Mouse (Mus musculus) forebrain, embryonic 13.5 days (tissue): ENCODE data around the gene Dqx1. TPM values are rescaled to one million over a fixed set of nuclear protein-coding genes. Genes with fewer than 3 reads are reported as not detected.

Experiments used
- ATAC-seq: fragments of 200-750 bp; cut with Nextera tagmentation; 2 replicates; pipeline ENCODE4 v1.8.0; 2017
- H3K27ac ChIP-seq: fragments of 300-500 bp; sonication (generic); 2 replicates; pipeline ENCODE4 v1.5.1; 2015; ENCODE audit warnings: inconsistent platforms, mild to moderate bottlenecking, moderate library complexity
- H3K27me3 ChIP-seq: fragments of 300-500 bp; sonication (generic); 2 replicates; pipeline ENCODE4 v1.6.1; 2015; ENCODE audit warnings: mild to moderate bottlenecking, inconsistent platforms
- H3K36me3 ChIP-seq: fragments of 300-500 bp; sonication (generic); 2 replicates; pipeline ENCODE4 v1.6.1; 2015; ENCODE audit warnings: mild to moderate bottlenecking, inconsistent platforms; ENCODE audit not compliant: poor library complexity, severe bottlenecking
- H3K4me1 ChIP-seq: fragments of 300-500 bp; sonication (generic); 2 replicates; pipeline ENCODE4 v1.6.1; 2015; ENCODE audit warnings: inconsistent platforms
- H3K4me2 ChIP-seq: fragments of 300-500 bp; sonication (generic); 2 replicates; pipeline ENCODE4 v1.6.1; 2015; ENCODE audit warnings: inconsistent platforms, mild to moderate bottlenecking, moderate library complexity
- H3K4me3 ChIP-seq: fragments of 300-500 bp; sonication (generic); 2 replicates; pipeline ENCODE4 v1.5.1; 2015; ENCODE audit warnings: mild to moderate bottlenecking, inconsistent platforms
- H3K9ac ChIP-seq: fragments of 300-500 bp; sonication (generic); 2 replicates; pipeline ENCODE4 v1.6.1; 2015; ENCODE audit warnings: mild to moderate bottlenecking, inconsistent platforms
- H3K9me3 ChIP-seq: fragments of 300-500 bp; sonication (generic); replicated peaks from 2 replicates; pipeline ENCODE4 v1.6.1; 2016; ENCODE audit warnings: inconsistent platforms
- WGBS: fragments of 180-500 bp; shearing (Covaris S2); methylation state at CpG from one replicate; pipeline ENCODE4 v1.1.7; 2015; 5-methylcytosine and 5-hydroxymethylcytosine counted together
- polyA plus RNA-seq: library from polyadenylated mRNA; unstranded; fragments of >200 nt; fragmentation: Nextera tagmentation; extraction: Ambion mirVana; gene quantifications from 2 replicates; pipeline ENCODE4 v1.2.1, GENCODE M21; 2015

Gene Dqx1
- polyA plus RNA-seq, 1 experiment from 2014 or later: 0.59 TPM

DNA sequence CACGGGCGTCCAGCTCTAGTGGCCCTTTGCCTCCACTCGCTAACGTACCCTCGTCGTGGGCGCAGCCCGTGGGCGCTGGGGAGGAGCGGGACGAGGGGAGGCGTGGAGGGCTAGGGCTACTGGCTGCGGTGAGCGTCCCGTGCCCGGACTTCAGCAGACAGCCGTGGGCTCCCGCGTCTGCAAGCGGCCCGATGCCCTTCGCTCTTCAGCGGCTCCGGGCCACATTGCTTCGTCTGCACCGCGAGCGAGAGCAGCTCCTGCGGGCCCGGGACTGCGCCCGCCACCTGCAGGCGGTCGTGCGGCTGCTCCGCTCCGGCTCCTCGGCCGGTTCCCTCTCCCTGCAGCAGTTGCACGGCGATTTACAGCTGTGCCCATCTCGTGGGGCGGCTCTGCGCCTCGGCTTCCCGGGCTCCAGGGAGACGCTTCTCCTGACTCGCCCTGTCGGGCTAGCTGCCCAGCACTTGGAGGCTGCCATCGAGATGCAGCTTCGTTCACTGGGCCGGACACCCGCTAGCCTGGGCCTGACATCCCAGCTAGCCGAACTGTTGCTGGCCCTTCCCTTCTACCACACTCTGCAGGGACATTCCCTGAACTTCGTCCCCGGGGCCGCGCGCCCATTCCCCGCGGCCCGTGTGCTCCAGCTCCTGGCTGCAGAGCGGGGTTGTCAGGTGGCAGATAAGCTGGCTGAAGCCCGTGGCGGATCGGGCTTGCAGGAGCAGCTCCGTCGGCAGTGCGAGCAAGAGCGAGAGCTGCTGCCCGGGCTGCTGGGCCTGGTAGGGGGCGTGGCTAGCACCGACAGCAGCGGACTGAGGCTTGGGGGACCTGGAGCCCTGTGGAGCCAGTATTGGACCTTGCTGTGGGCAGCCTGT, 44.3 kb downstream of the Dqx1 start:
- peak overlapping the region; percentile 100 for H3K4me2 ChIP-seq
- H3K36me3 ChIP-seq: 0 out of 2 replicates have a peak, but pooled peaks cover 7% of the 10 kb centered on the region
- peak; percentile 71 for ATAC-seq
- H3K27ac ChIP-seq: peak overlapping the region; percentile 70
- H3K4me1 ChIP-seq: peaks cover 25% of the 10 kb centered on the region
- peak overlapping the region; percentile 82 for H3K9ac ChIP-seq
- peaks cover 19% of the 10 kb centered on the region for H3K27me3 ChIP-seq
- peak overlapping the region; percentile 75 for H3K4me3 ChIP-seq
- WGBS: under 1% methylated on average over 65 of the region's 74 CpGs
- no peaks in the 10 kb centered on the region for H3K9me3 ChIP-seq

DNA sequence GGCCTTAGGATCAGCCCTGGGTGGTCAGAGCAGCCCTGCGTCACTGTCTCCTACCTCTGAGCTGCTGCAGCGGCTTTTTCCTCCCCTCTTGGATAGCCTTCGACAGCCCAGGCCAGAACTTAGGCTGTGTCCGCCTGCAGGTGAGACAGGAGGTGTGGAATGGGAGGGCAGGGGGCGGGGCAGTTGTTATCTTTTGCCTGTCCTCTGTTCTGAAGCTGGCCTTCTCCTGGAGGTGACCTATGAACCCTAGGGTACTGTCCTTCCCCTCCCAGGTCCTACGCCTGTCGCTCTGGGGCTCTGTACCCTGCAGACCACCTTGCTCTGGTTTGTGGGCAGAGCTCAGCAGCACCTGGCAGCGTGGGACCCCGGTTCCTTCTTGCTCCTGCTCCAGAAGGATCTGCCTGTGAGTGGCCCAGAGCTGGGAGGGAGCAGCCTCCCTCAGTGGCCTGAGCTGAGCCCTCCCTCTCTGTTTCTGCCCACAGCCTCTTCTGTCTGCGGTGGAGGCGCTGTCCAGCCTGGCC, 45.5 kb downstream of the Dqx1 start:
- peak overlapping the region; percentile 75; the same call in 1 of the 2 replicates for H3K4me3 ChIP-seq
- 49% methylated on average over 11 of the region's 11 CpGs for WGBS

DNA sequence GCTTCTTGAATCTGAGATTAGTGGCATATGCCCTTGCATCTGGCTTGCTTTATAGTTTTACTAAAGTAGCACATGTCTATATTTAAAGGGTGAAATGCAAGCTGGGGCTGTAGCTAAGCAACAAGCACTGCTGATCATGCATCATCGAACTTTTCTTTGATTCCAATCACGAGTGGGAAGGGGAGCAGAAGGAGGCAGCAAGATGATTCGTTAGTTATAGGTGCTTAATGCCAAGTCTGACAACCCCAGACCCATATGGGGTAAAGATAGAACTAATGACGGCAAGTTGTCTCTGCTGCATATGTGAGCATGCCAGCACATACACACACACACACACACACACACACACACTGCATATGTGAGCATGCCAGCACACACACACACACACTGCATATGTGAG, 46.5 kb downstream of the Dqx1 start:
- Histone ChIP-seq H3K4me1 (peaks cover 39% of the 10 kb centered on the region), H3K4me2 (no peak overlapping the region), H3K9ac (no peak overlapping the region), H3K27me3 (peaks cover 17% of the 10 kb centered on the region), H3K36me3 (peaks cover 12% of the 10 kb centered on the region; the same call in 1 of the 2 replicates), H3K9me3 (no peaks in the 10 kb centered on the region), H3K4me3 (no peak overlapping the region), H3K27ac (no peak overlapping the region)
- 48% methylated on average over 4 of the region's 4 CpGs for WGBS
- peak; percentile 25; the same call in 1 of the 2 replicates for ATAC-seq

More for the DNA sequence above, 45.5 kb downstream of the Dqx1 start:
- peaks cover 12% of the 10 kb centered on the region; the same call in 1 of the 2 replicates for H3K36me3 ChIP-seq
- ATAC-seq: no peak
- peak overlapping the region; percentile 82; the same call in 1 of the 2 replicates for H3K9ac ChIP-seq
- H3K4me1 ChIP-seq: peaks cover 35% of the 10 kb centered on the region
- peak overlapping the region; percentile 100 for H3K4me2 ChIP-seq
- H3K9me3 ChIP-seq: no peaks in the 10 kb centered on the region
- H3K27me3 ChIP-seq: peaks cover 19% of the 10 kb centered on the region
- H3K27ac ChIP-seq: no peak overlapping the region

DNA sequence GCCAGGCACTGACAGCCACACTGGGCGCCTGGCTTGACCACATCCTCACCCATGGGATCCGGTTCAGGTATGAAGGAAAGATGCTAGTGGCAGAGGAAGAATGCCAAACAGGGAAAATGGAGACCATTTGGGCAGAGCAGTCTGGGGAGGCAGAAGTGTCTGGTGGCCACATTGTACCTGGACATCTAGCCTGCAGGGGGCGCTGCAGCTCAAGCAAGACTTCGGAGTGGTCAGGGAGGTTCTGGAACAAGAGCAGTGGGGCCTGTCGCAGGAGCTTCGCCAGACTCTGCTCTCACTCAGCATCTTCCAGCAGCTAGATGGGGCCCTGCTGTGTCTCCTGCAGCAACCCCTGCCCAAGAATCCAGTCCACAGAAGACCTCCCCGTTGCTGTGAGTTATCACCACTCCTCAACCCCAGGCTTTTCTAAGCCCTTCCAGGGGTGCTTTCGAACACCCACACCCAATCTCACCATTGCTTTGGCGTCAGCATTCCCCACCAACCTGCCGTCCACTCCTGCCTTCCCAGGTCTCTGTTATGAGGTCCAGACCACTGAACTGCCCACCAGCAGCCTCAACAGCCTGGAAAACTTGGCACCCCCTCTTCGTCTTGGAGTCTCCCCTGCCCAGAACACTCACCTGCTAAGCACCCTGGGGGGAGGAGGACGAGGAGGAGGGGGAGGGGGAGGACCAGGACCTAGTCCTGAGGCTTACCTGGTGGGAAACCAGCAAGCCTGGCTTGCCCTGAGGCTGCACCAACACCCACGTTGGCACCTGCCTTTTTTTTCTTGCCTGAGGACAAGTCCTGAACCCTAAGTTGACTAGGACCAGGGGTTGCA, 50.1 kb downstream of the Dqx1 start:
- peaks cover 5% of the 10 kb centered on the region; the same call in 1 of the 2 replicates for H3K27me3 ChIP-seq
- H3K27ac ChIP-seq: 0 out of 2 replicates have a peak overlapping the region, but pooled peaks have one; percentile 10
- H3K9me3 ChIP-seq: no peaks in the 10 kb centered on the region
- peak overlapping the region; percentile 96; the same call in 1 of the 2 replicates for H3K9ac ChIP-seq
- no peak for ATAC-seq
- peaks cover 36% of the 10 kb centered on the region for H3K4me1 ChIP-seq
- H3K4me2 ChIP-seq: peak overlapping the region; percentile 93
- H3K4me3 ChIP-seq: peak overlapping the region; percentile 94
- H3K36me3 ChIP-seq: peaks cover 15% of the 10 kb centered on the region; the same call in 1 of the 2 replicates
- 36% methylated on average over 13 of the region's 13 CpGs for WGBS

DNA sequence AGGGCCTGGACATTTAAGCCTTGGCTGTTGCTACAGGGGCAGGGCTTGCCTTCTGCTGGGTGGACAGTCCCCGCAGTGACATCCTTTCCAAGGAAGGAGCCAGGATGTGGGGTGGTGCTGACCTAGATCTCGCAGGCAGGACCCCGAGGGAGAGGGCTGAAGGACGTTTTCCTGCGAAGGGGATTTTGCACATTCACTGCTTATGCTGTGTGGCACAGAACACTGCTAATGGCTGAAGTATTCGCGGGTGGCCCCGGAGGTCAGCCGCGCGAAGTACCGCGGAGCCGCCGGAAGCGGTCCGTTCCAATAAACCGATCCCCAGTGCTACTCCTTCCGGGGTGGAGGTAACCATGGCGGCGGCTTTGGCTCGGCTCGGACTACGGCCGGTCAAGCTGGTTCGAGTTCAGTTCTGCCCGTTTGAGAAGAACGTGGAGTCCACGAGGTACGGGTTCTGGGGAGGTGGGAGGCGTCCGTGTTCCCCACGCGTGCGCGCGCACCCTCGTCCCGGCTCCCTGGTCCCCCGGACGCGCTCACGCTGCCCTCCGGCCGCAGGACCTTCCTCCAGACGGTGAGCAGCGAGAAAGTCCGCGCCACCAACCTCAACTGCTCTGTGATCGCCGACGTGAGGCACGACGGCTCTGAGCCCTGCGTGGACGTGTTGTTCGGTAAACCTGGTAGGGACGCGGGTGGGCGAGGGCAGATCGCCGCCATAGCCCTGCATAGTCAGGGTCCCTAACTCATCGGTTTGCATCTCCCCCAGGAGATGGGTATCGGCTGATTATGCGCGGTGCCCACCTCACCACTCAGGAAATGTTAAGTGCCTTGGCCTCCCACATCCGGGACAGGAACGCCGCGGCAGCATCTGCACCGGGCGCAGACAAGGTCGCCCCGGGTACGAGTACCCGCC, 51.4 kb downstream of the Dqx1 start, which contains the start of gene Mrpl53:
Gene Mrpl53 (plus strand): TSS at position 279 of the 907 bp plus-strand sequence.
- peak within 1 kb of the TSS; percentile 94 for H3K4me3 ChIP-seq
- no peaks in the 10 kb centered on the region for H3K27me3 ChIP-seq
- peak within 1 kb of the TSS; percentile 96 for H3K9ac ChIP-seq
- peak within 1 kb of the TSS; percentile 71 for H3K27ac ChIP-seq
- peaks cover 15% of the 10 kb centered on the region; the same call in 1 of the 2 replicates for H3K36me3 ChIP-seq
- peak; percentile 85 for ATAC-seq
- peak within 1 kb of the TSS; percentile 93 for H3K4me2 ChIP-seq
- peaks cover 27% of the 10 kb centered on the region for H3K4me1 ChIP-seq
- WGBS: under 1% methylated on average over 69 of the region's 76 CpGs
- no peaks in the 10 kb centered on the region for H3K9me3 ChIP-seq

DNA sequence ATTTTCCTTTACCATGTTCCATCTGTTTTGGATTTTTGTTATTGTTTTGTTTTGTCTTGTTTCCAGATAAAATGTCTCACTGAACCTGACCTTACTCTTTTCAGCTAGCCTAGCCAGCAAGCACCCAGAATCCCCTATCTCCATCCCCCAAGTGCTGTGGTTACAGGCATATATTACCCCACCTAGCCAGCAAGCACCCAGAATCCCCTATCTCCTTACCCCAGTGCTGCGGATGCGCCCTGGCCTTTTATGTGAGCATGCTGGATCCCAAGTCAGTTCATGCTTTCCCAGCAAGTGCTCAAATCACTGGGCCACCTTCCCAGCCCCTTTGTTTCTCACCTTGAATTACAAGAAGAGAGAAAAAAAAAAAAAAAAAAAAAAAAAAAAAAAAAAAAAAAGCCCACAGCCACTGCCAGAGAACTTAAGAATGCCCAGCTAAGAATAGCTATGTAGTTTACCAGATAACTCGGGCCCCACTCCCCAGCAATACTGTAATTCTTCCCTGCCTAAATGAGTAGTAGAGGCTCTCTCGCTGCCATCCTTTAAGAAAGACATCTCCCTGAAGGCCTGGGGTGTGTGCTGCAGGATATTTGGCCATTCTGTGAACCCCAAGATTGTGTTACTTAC, 54.0 kb downstream of the Dqx1 start:
- no peak for ATAC-seq
- WGBS: 88% methylated on average over 4 of the region's 4 CpGs

DNA sequence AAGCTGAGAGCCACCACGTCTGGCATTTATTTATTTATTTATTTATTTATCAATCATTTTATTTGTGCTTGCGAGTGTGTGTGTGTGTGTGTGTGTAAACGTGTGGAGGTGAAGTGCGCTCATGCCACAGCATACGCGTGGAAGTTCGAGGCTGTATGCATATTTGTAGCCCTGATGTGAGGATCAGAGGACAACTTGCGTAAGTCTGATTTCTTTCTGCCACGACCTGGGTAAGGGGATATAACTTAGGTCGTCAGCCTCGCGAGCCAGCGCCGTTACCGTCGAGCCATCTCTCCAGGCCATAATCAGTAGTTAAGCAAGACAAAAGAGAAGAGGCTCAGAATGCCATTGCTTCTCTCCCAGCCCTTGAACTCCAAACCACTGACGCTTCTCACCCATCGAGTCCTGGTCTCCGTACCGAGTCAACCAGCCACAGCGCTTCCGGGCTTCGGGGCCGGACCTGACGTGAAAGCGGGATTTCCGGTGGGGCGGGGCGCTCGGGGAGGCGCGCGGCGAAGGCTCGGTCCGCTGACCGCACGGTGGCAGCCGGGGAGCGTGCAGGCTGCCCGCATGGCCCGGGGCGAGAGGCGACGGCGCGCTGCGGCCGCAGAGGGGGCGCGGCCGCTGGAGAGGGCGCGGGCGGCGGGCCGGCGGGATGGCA, 57.5 kb downstream of the Dqx1 start, which contains the start of gene Mogs:
Gene Mogs (plus strand): TSS at position 486 of the 661 bp plus-strand sequence.
- Histone ChIP-seq H3K27ac (peak within 1 kb of the TSS; percentile 74), H3K36me3 (peaks cover 36% of the 10 kb centered on the region), H3K4me2 (peak within 1 kb of the TSS; percentile 99), H3K4me1 (peaks cover 54% of the 10 kb centered on the region), H3K27me3 (no peaks in the 10 kb centered on the region), H3K4me3 (peak within 1 kb of the TSS; percentile 89), H3K9me3 (no peaks in the 10 kb centered on the region), H3K9ac (peak within 1 kb of the TSS; percentile 95)
- WGBS: 1% methylated on average over 43 of the region's 58 CpGs
- peak; percentile 90 for ATAC-seq

More for the DNA sequence above, 54.0 kb downstream of the Dqx1 start:
- H3K9me3 ChIP-seq: no peaks in the 10 kb centered on the region
- H3K36me3 ChIP-seq: peaks cover 8% of the 10 kb centered on the region; the same call in 1 of the 2 replicates
- H3K27ac ChIP-seq: no peak overlapping the region
- no peak overlapping the region for H3K4me3 ChIP-seq
- no peak overlapping the region for H3K4me2 ChIP-seq
- no peaks in the 10 kb centered on the region for H3K27me3 ChIP-seq
- no peak overlapping the region for H3K9ac ChIP-seq
- peaks cover 45% of the 10 kb centered on the region for H3K4me1 ChIP-seq

DNA sequence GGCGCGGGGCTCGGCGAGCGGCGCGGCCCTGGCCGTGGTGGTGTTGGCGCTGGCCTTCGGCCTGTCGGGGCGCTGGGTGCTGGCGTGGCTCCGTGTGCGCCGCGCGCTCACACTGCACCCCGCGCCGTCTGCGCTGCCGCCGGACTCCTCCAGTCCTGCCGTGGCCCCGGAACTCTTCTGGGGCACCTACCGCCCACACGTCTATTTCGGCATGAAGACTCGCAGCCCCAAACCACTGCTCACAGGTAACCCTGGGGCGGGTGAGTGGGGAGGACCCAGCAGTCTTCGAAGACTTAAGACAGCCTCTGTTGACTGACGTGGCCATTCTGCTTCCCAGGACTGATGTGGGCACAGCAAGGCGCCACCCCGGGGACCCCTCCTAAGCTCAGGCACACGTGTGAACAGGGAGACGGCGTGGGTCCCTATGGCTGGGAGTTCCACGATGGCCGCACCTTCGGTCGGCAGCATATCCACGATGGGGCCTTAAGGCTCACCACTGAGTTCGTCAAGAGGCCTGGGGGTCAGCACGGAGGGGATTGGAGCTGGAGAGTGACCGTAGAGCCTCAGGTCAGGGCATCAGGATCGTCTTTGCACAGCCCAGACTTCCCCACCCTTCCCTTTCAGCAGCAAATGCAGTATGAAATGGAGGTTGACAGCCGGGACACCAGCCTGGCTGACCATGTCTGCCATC, 58.2 kb downstream of the Dqx1 start:
- peaks cover 34% of the 10 kb centered on the region for H3K36me3 ChIP-seq
- H3K4me3 ChIP-seq: peak overlapping the region; percentile 89
- H3K27ac ChIP-seq: peak overlapping the region; percentile 74
- H3K27me3 ChIP-seq: no peaks in the 10 kb centered on the region
- peak overlapping the region; percentile 95 for H3K9ac ChIP-seq
- peak overlapping the region; percentile 99 for H3K4me2 ChIP-seq
- no peaks in the 10 kb centered on the region for H3K9me3 ChIP-seq
- peaks cover 56% of the 10 kb centered on the region for H3K4me1 ChIP-seq
- WGBS: 1% methylated on average over 36 of the region's 48 CpGs
- ATAC-seq: peak; percentile 67

DNA sequence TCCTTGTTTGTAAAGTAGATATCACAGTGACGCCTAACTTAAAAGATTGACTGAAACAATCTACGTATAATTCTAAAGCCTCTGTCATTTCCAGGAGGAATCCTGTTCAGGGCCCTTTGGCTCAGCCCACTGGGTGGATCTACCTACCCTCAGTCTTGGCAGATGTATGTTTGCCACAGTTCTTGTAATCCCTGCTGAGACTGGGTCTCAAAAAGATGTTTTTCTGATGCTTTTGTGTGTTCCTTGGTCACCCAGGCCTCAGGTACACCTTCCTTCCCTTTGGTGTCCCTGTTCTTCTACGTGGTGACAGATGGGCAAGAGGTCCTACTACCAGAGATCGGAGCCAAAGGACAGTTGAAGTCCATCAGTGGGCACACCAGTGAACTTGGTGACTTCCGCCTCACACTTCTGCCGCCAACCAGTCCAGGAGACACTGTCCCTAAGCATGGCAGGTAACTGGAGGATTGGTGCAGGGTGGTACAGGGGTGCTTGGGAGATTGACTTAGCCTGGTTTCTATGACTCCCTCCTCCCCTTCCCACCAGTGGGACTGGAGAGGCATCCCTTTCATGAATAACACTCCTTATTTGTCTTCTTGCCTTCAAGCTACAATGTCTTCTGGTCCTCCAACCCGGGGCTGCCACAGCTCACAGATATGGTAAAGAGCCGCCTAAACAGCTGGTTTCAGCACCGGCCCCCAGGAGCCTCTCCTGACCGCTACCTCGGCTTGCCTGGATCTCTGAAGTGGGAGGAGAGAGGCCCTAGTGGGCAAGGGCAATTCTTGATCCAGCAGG, 58.9 kb downstream of the Dqx1 start:
- H3K27ac ChIP-seq: no peak overlapping the region
- 77% methylated on average over 11 of the region's 11 CpGs for WGBS
- H3K27me3 ChIP-seq: no peaks in the 10 kb centered on the region
- H3K9me3 ChIP-seq: no peaks in the 10 kb centered on the region
- H3K4me1 ChIP-seq: peaks cover 56% of the 10 kb centered on the region
- ATAC-seq: no peak
- H3K4me2 ChIP-seq: peak overlapping the region; percentile 99
- H3K4me3 ChIP-seq: peak overlapping the region; percentile 89
- H3K9ac ChIP-seq: peak overlapping the region; percentile 95
- peaks cover 32% of the 10 kb centered on the region for H3K36me3 ChIP-seq
